Mouse (Mus musculus) ZHBTc4 (cell line): Measurements from ENCODE around the gene Faim.

Source experiments
- DNase-seq: peaks from one replicate; pipeline ENCODE4 v3.0.0-alpha.2; 2011; ENCODE audit warnings: low read depth, low spot score

Gene Faim

DNA sequence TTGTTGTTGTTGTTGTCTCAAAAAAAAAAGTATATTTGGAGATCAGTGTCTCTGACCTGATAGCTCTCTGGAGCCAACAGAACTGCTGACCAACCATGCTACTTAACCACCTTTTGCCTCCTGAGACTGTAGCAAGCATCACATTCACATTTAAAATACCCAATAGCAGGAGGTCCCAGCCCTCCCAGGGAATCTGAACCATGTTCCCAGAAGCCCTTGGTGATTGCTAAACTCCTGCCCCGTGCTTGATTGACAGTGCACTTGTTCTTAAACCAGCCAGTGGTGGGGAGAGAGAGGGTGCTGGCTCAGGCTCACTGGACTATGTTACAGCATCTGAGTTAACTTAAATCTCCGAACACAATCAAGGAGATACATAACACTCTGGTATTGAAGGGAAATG, 11.3 kb upstream of the Faim start:
- peak; percentile 70 for DNase-seq

DNA sequence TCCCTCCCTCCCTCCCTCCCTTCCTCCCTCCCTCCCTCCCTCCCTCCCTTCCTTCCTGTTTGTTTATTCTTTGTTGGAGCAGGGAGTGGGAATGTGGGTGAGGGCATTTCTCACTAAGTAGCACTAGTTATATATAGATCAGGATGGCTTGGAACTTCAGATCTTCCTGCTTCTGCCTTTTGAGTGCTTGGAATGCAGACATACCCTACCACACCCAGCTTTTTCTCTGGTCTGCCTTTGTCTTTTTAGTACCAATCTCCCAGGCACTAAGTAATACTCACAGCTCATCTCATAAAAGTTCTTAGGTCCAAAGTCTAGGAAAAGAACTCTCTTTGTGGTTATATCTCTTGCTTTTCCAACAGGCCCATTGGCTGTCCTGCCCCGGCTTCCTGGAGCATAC, 10.1 kb upstream of the Faim start:
- DNase-seq, result peak; percentile 75

DNA sequence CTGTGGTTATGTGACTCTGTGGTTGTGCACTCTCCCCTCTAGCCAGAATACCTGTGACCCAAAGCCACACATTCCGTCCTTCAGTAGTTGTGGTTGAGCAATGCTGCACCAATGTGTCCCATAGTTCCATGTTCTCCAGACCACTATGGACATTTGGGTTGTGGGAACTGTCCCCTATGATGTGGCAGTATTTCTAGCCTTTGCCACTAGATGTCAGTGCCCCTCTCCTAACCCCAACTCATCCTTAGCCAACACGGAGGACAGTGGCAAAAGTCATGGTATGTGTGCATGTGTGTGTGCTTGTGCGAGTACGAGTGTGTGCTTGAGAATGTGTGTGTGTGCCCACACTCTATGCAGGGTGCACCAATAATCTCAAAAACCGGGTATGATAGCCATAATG, 9.7 kb upstream of the Faim start:
- DNase-seq, result peak; percentile 60

DNA sequence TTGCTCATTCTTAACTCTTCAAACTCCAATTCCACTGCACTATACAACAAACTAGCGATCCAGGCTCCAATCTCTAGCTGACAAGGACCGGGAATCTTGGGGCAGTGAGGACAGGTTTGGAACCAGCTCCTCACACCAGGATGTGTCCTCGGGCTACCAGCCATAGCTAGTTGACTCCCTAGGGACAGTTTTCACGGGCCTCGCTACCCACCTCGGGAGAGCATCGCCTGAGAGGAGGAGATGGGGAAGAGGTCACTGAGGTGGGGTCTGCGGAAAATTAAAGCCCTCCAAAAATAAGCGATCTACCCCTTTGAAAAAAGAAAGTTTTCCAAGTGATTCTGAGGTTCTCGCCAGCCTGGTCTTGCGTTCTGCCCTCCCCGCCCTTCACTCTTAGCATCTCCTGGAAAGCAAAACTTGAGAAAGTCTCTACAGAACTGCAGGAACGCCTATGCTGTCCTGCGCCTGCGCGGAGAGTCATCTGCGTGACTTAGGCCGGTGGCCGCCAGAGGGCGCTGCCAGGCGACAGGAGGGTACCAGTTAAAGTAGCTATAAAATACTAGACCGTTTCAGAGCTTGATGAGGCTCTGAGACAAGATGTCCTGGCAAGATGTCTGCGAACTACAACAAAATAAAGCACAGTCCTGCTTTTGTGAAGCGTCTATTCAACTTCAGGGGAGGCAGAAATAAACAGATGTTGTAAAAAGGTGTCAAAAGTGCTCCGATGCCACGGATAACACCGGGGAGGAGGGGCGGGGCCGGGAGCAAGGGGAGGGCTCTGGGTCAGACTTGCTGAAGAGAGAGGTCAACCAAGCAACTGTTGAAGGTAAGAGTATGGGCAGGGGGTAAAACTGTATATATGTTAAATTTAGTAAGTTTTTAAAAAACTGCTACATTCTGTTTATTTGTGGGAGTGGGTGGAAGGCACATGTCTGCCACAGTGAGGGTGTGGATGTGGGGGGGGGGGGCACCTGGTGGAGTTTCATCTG, 6.4 kb upstream of the Faim start:
- peak; percentile 96 for DNase-seq

DNA sequence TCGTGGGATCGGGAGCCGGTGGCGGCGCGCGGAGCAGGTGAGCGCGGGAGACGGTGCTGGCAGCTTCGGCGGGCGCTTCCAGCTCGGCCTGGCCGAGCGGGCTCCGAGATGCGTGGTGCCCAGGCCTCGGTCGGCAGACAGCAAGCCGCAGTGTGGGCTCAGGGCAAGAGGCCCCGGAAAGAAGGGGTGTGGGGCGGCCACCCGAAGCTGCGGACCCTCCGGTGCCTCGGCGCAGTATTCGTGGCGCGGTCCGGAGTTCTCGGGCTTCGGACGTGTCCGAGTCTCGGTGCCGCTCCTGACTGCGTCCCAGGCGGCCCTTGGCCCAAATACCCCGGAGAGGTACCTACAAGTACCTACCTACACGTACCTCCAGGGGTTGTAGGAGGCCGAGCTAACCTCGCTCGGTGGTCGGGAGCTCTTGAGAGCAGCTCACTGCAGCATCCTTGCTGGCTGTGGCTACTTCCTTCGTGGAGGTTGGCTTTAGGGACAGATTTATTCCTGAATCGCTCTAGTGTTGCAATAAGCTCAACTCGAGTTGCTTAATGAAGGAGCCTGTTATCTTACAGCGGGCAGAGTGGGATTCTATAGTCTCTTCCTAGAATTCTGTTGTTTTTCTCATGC, 413 bp downstream of the Faim start:
- peak; percentile 81 for DNase-seq

DNA sequence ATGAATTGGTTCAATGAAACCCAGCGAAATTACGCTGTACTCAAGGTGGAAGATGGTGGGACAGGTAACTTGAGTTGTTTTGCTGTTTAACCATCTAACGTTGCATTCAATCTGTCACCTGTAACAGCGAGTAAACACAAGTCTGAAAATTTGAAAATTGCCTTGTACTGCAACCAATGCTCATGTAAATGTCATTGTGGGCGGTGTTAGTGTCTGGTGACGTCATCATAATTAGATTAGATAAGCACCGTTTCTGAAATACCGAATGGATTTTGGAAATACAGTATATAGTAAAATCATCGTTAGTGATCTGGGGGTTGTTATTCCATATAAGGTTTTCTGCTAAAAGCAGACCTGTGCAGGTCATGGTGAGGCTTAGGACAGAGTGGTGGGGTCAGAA, 958 bp downstream of the Faim start:
- DNase-seq, result no peak

DNA sequence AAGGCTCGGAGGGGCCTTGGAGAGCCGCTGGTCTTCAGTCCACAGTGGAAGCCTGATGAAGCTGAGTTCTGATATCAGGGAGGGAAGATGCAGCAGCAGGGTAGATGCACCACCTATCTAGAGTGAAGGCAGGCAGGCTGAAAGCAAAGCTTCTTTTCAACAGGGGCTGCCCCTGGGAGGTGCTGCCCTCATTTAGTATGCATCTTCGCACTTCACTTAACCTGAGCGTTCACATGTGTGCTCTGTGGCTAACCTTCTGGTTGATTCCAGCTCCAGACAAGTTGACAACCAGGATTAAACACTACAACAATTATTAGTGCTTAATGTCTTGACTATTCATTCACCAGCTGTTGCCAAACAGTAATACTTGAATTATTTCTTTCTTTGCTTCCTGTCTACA, 7.9 kb downstream of the Faim start:
- DNase-seq, result no peak

DNA sequence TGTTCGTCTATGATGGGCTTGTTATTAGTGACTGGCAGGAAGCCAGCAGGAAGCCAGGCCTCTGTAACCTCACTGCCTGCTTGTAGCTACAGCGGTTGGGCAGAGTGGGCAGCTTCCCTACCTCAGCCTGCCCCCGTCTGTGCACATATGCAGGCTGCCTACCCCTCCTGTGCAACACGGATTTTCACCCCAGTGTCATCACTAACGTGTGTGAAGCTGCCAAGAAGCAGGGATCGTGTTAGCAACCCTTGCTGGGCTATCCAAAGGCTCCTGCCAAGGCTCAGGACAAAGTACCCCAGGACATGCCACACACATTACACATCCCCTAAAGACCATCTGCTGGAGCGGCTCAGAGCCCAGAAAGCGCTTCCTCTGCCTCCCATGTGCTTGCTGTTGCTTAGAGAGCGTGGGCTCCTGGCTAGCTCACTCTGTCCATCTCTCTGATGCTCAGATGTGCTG, 13.7 kb downstream of the Faim start:
- DNase-seq, result no peak

DNA sequence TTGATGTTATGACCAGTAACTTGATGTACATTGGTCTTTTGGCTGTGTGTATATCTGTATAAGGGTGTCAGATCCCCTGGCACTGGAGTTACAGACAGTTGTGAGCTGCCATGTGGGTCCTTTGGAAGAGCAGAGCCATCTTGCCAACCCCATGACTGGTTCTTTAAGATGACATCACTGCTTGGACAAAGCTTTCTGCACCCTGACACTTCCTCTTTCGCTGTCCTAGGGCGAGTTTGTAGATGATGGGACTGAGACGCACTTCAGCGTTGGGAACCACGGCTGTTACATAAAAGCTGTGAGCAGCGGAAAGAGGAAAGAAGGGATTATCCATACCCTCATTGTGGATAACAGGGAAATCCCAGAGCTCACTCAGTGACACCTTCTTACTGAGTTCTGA, 15.2 kb downstream of the Faim start:
- no peak for DNase-seq

DNA sequence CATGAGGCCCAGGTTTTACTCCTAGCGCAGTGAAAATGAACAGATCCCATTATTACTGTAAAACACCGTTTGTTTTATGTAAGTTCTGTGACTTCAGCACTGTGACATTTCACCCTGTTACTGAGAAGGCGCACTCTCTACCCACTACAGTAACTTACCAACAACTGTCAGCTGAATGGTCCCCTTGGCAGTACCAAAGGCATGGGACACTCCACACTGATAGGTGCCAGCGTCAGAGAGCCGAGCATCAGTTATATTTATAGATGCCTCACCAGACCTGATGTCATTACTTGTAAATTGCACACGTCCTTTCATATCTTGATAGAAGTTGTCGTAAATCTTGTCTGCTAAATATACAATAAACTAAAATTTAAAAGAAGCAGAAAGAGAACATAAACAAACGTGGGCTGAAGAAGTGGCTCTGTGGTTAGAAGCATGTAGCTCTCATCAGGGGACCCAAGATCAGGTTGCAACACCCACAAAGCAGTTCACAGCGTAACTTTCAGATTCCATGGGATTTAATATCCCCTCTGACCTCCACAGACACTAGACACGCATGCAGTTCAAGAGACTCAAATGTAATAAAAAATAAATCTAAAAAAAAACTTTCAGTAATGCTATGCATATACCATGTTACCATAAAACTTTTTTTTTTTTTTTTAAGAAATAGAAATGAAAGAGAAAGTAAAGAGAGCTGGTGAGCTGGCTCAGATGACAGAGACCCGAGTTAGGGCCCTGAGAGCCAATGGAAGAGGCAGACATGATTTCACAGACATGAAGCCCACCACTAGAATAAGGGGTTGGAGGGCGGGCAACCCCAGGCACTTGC, 23.1 kb downstream of the Faim start:
- no peak for DNase-seq

DNA sequence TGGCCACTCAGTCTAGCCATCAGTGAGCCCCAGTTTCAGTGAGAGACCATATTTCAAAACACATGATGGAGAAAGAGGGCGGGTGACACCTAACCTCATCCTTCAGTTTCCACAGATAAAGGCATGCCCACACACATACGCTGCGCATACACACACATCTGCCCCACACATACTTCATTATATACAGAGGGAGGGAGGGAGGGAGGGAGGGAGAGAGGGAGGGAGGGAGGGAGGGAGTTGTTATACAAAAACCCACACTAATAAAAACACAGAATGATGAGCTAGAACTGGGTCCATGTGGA, 23.7 kb downstream of the Faim start:
- no peak for DNase-seq

DNA sequence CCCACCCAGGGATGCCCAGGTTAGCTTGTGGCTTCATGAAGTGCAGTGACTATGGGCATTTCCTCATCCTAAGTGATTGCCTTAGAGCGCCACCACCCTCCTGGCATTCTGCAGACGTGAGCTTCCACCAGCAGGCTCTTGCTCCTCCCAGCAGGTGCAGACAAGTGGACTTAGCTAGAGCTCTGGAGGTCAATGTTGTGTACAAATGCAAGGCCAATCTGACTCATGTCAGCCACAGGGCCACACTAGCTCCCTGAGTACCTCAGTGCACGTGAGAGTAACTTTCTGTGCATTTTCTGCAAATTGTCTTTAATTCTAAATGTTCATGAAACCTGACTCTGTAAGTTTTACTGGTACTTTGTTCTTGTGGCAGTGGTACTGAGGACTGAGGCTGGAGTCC, 30.1 kb downstream of the Faim start:
- no peak for DNase-seq

DNA sequence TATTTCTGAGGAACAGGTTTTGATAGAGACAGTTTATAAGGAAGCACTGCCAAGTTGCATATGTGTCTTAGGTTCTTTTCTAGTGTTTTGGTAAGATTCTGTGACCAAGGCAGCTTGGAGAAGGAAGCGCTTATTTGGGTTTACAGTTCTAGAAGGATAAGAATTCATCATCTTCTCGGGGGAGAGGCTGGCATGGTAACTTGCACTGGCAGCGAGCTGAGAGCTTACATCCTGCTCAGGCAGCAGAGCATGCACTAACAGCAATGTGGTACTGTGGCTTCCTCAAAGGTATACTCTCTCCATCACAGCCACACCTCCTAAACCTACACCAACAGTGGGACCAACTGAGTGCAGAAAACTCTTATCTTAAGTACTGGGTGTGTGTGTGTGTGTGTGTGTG, 30.6 kb downstream of the Faim start:
- DNase-seq, result no peak

DNA sequence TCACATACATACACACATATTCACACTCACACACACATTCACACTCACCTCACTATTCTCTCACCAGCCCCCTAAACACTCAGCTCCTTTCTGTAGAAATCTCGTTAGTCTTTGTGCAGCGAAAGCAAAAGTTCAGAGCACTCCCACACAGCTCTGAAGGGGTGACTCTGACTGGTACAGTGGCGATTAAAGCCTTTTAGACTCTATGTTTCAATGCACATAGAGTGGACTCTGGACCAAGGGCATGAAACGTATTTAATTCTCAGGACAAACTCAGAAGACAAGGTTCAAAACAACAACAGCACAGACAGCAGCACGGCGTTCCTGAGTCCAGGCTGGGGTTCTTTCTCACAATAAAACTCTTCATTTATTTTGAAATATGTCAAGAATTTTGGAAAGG, 31.5 kb downstream of the Faim start:
- no peak for DNase-seq

DNA sequence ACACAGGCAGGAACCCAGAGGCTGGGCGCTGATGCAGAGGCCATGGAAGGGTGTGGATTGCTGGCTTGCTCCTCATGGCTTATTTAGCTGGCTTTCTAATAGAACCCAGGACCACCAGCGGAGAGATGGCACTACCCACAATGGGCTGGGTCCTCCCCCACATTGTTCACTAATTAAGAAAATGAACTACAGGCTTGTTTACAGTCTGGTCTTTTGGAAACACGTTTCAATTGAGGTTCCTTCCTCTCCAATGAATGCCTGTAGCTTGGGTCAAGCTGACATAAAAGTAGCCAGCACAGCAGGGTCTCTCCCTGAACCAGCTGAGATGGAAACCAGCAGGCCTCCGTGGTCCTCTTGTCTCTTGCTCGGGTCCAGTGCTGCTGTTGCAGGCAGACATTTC, 35.0 kb downstream of the Faim start:
- DNase-seq, result no peak

DNA sequence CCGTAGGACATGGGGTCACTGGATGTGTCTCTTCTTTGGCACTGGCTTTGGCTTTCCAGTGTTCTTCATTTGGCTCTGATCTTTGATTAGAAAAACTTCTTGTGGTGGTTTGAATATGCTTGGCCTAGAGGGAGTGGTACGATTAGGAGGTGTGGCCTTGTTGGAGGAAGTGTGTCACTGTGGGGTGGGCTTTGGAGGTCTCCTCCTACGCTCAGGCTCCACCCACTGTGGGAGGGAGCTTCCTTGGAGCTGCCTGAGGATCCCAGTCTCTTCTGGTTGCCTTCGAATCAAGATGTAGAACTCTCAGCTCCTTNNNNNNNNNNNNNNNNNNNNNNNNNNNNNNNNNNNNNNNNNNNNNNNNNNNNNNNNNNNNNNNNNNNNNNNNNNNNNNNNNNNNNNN, 35.6 kb downstream of the Faim start:
- peak; percentile 83 for DNase-seq

DNA sequence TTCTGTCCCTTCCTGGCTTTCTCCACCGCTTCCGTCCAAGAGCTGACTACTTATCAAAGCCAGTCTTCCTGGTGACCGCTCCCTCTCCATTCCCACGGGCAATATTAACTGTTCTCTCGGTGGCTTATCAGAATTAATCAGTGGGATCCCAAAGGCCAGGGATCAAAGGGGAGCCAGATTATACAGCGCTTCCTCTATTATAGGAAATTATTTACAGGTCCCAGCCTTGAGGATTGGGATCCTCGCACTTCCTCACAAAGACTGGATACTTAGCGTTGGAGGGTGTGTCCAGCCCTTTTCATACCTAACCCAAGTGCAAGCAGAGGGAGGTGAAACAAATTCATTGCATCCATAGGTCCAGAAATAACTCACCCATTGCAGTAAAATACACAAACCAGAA, 45.9 kb downstream of the Faim start:
- DNase-seq, result no peak

DNA sequence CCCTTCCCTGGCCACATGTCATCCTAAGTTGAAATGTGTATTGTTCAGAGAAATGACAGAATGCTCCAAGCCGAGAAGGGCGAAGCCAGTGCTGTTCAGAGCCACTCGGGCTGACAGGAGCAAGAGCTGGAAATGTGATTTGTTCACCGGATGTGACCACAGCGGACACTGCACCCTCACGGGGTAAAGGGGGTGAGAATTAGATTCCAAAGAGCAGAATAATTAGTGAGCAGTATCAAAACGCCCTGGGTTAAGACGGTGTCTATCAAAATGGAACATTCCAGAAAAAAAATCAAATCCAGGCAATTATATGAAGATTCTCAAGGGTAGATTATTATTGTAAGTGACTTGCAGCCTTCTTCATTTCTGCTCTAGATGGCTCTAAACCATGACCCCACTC, 47.9 kb downstream of the Faim start:
- no peak for DNase-seq

DNA sequence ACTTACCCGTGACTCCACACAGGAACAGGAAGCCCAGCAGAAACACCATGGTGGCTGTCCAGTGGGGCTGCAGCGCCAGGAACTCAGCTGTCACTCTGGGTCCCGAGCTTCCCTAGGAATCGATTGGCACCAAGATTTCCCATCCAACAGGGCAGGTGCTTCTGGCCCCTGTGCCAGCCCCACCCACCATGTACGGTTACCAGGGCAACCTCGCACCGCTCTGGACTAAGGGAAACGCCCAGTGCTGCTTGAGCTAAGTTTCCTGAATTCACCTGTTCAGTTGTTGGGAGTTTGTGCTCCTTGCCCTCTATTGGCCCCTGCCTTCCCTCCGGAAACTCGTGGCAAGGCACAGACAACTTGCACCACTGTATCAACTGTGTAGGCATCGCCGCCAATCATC, 49.4 kb downstream of the Faim start, which contains the start of gene Gm1123:
Gene Gm1123 (minus strand): TSS at position 141 of the 400 bp plus-strand sequence.
- peak; percentile 67 for DNase-seq

DNA sequence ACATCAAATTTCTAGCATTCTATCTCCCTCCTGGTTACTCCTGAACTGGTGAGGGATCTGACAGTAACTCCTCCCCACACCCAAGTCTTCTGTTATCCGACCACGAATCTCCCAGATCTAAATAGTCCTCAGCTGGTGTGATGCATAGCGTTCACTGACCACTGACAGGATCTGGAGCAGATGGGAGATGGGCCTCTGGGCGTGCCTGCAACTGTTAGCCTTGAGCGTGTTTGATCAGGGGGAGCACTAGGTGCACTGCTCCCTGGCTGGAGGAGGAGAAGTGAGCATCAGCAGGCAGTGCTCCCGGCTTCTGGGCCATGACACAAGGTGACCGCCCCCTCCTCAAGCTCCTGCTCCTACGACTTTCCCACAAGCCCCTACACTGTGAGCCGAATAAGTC, 55.8 kb downstream of the Faim start:
- no peak for DNase-seq

DNA sequence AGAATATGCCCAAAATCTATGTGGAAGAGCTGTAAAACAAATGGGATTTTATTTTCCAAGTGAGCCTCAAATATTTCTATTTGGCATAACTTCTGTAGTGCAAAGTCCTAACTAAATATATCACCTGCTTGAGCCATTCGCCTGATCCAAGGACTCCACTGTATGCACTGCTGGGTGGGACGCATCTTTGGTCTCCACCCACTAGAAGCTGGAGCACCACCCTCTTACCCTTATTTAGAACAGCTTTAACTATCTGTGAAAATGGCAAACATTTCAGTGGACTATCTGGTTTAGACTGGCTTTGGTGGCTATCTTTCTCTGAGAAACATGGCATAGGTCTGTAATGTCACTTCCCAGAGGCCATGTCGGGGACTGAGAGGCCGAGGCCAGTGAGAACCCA, 56.5 kb downstream of the Faim start:
- no peak for DNase-seq

DNA sequence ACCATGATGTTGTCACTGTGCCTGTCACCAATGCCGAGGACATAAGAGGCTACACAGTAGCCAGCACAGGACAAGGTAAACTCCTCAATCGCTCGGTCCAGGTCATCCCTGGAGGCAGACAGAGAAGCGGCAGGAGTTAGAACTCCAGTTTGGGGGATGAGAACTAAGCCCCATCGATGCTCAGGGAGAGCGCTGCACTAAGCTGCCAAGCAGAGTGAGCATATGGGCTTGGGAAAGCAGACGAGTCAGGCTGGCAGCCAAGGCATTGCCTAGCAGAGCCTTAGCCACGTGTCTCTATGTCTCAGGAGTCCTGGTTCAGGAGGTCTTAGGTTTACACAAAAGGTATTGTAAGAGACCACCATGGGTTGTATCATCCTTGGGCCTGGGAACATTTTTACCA, 58.6 kb downstream of the Faim start:
- no peak for DNase-seq
